Mouse (Mus musculus): Measurements from ENCODE around the gene S1pr2. TPM values are rescaled to one million over a fixed set of nuclear protein-coding genes. Genes with fewer than 3 reads are reported as not detected.

S1pr2 gene
- polyA plus RNA-seq, 1 experiment: 34.0 TPM

GRCm38 (mm10) chr9:20951966-20952519 is 24.5 kb downstream of the S1pr2 start:
- TF ChIP-seq POLR2A (IDR thresholded peaks at IDR 0.05; ENCODE audit: low read depth, low read length) (0 out of 2 replicates have a peak, but pooled peaks have one; percentile 1), CTCF (IDR thresholded peaks at IDR 0.05; ENCODE audit: borderline replicate concordance, insufficient read depth, low read length) (no peak)
- Histone ChIP-seq H3K4me1 (ENCODE audit: control insufficient read depth, insufficient read depth, low read length) (peaks cover 4% of the 10 kb centered on the region; the same call in 1 of the 2 replicates), H3K4me3 (ENCODE audit: insufficient read depth, low read length) (peak overlapping the region; percentile 68), H3K27ac (ENCODE audit: insufficient read depth, low read length) (peak overlapping the region; percentile 78)

- H3K27ac ChIP-seq (ENCODE audit: insufficient read depth, low read length): peak overlapping the region; percentile 78
- H3K4me1 ChIP-seq (ENCODE audit: control insufficient read depth, insufficient read depth, low read length): peaks cover 4% of the 10 kb centered on the region; the same call in 1 of the 2 replicates
- TF ChIP-seq CTCF (IDR thresholded peaks at IDR 0.05; ENCODE audit: borderline replicate concordance, insufficient read depth, low read length): no peak
- TF ChIP-seq POLR2A (IDR thresholded peaks at IDR 0.05; ENCODE audit: low read depth, low read length): peak; percentile 60
- H3K4me3 ChIP-seq (ENCODE audit: insufficient read depth, low read length): peak overlapping the region; percentile 68
These were observed 25.1 kb downstream of the S1pr2 start for GRCm38 (mm10) chr9:20951441-20951840.

- Histone ChIP-seq H3K27ac (ENCODE audit: insufficient read depth, low read length) (no peak overlapping the region), H3K4me1 (ENCODE audit: control insufficient read depth, insufficient read depth, low read length) (peaks cover 8% of the 10 kb centered on the region), H3K4me3 (ENCODE audit: insufficient read depth, low read length) (0 out of 2 replicates have a peak overlapping the region, but pooled peaks have one; percentile 20)
- TF ChIP-seq POLR2A (IDR thresholded peaks at IDR 0.05; ENCODE audit: low read depth, low read length) (no peak), CTCF (IDR thresholded peaks at IDR 0.05; ENCODE audit: borderline replicate concordance, insufficient read depth, low read length) (no peak)
These were observed 26.2 kb downstream of the S1pr2 start for GRCm38 (mm10) chr9:20950419-20950818.

DNA sequence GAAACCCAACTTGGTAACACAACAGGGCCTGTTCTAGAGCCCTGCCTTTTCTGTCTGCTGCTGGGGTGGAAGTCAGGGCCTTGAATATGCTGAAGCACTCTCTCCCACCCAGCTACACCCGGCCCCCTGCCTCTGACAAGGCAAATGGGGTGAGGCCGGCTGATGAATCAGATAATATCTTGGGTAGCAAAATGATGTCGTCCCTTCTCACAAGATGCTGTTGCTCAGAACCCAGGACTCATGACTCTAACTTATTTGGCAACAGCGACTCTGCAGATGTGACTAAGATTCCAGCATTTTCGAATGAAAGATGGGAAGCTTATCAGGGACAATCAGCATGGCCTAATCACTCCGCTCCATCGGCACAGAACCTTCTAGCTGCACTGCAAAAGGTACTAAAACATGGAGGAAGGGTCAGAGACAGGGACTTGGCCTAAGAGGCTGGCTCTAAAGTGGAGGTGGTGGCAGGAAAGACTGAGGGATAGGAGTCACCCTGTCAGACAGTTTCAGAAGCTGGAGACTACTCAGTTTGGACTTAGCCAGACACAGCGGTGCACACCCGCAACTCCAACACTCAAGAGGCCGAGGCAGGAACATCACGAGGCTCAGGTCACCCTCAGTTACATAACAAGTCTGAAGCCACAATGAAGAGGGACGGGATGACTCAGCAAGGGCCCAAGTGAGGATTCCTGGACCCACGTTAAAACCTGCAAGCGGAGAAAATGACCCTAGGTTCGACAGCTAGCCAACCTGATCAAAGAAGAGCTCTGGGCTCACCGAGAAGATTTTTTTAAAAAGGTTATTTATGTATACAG is 30.3 kb downstream of the S1pr2 start:
- TF ChIP-seq CTCF (IDR thresholded peaks at IDR 0.05; ENCODE audit: borderline replicate concordance, insufficient read depth, low read length) (no peak), POLR2A (IDR thresholded peaks at IDR 0.05; ENCODE audit: low read depth, low read length) (no peak)
- no peak overlapping the region for H3K4me3 ChIP-seq (ENCODE audit: insufficient read depth, low read length)
- H3K4me1 ChIP-seq (ENCODE audit: control insufficient read depth, insufficient read depth, low read length): peaks cover 22% of the 10 kb centered on the region
- H3K27ac ChIP-seq (ENCODE audit: insufficient read depth, low read length): peak overlapping the region; percentile 30; the same call in 1 of the 2 replicates

GRCm38 (mm10) chr9:20944697-20945370 is 31.7 kb downstream of the S1pr2 start:
- H3K27ac ChIP-seq (ENCODE audit: insufficient read depth, low read length): no peak overlapping the region
- TF ChIP-seq CTCF (IDR thresholded peaks at IDR 0.05; ENCODE audit: borderline replicate concordance, insufficient read depth, low read length): no peak
- no peak for TF ChIP-seq POLR2A (IDR thresholded peaks at IDR 0.05; ENCODE audit: low read depth, low read length)
- no peak overlapping the region for H3K4me3 ChIP-seq (ENCODE audit: insufficient read depth, low read length)
- peaks cover 18% of the 10 kb centered on the region for H3K4me1 ChIP-seq (ENCODE audit: control insufficient read depth, insufficient read depth, low read length)

DNA sequence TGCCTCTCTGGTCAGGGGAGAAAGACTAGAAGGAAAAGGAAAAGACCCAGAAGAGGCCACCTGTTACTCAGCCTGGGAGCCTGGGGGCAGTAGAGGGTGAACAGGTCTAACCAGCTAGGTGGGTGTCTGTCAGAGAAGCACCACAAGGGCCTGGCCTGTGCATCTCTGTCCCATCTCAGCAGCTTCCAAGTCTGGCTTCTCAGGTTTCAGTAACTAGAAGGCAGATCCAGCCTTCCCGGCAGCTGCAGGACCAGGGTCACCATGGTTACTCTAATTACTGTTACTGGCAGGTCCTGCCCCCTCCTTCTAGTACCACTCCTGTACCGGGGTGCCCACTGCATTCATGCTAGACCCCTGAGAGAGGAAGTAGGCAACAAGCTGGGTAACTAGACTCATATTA is 32.7 kb downstream of the S1pr2 start:
- Histone ChIP-seq H3K4me1 (ENCODE audit: control insufficient read depth, insufficient read depth, low read length) (peaks cover 18% of the 10 kb centered on the region), H3K27ac (ENCODE audit: insufficient read depth, low read length) (peak overlapping the region; percentile 10; the same call in 1 of the 2 replicates), H3K4me3 (ENCODE audit: insufficient read depth, low read length) (no peak overlapping the region)
- TF ChIP-seq CTCF (IDR thresholded peaks at IDR 0.05; ENCODE audit: borderline replicate concordance, insufficient read depth, low read length) (no peak), POLR2A (IDR thresholded peaks at IDR 0.05; ENCODE audit: low read depth, low read length) (no peak)

DNA sequence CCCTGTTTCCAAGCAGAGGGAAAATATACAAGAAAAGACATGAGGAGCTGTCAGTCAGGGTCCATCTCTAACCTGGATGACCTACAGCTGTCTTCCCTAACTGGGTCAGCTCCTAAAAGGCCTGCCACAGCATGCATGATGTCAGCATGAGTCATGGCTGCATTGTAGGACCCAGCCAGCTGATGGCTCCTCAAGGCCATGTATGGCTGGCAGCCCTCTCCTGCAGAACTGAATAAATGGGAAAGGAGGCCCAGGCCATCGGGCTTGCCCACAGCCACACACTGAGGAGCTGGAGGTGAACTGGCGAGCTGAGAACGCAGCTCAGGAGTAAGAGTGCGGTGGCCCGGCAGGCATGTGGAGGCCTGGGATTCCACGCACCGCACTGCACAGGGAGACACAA is 33.2 kb downstream of the S1pr2 start:
- H3K27ac ChIP-seq (ENCODE audit: insufficient read depth, low read length): peak overlapping the region; percentile 10; the same call in 1 of the 2 replicates
- peaks cover 18% of the 10 kb centered on the region for H3K4me1 ChIP-seq (ENCODE audit: control insufficient read depth, insufficient read depth, low read length)
- TF ChIP-seq CTCF (IDR thresholded peaks at IDR 0.05; ENCODE audit: borderline replicate concordance, insufficient read depth, low read length): peak; percentile 14; the same call in 1 of the 2 replicates
- TF ChIP-seq POLR2A (IDR thresholded peaks at IDR 0.05; ENCODE audit: low read depth, low read length): no peak
- no peak overlapping the region for H3K4me3 ChIP-seq (ENCODE audit: insufficient read depth, low read length)

DNA sequence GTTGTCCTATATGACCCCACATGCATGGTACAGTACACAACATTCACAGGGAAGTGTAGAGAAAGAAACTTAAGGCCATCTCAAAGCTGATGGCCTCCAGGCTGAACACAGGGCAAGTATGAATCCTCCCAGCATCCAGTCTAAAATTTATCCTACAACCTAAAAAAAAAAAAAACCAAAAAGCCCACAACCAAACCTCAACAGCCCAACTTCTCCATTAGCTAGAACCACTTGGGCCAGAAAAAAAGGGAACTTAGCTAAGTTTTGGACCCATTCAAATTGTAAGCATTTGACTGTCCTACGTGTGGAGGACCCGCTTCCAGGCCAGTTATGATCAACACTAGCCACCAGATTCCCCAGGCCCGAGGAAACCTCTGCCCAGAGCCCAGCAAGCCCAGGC is 53.3 kb downstream of the S1pr2 start:
- no peaks in the 10 kb centered on the region for H3K4me1 ChIP-seq (ENCODE audit: control insufficient read depth, insufficient read depth, low read length)
- TF ChIP-seq CTCF (IDR thresholded peaks at IDR 0.05; ENCODE audit: borderline replicate concordance, insufficient read depth, low read length) (no peak), POLR2A (IDR thresholded peaks at IDR 0.05; ENCODE audit: low read depth, low read length) (no peak)
- no peak overlapping the region for H3K27ac ChIP-seq (ENCODE audit: insufficient read depth, low read length)
- H3K4me3 ChIP-seq (ENCODE audit: insufficient read depth, low read length): no peak overlapping the region

- Histone ChIP-seq H3K27ac (ENCODE audit: insufficient read depth, low read length) (no peak overlapping the region), H3K4me1 (ENCODE audit: control insufficient read depth, insufficient read depth, low read length) (no peaks in the 10 kb centered on the region), H3K4me3 (ENCODE audit: insufficient read depth, low read length) (no peak overlapping the region)
- no peak for TF ChIP-seq POLR2A (IDR thresholded peaks at IDR 0.05; ENCODE audit: low read depth, low read length)
- 0 out of 2 replicates have a peak, but pooled peaks have one; percentile 8 for TF ChIP-seq CTCF (IDR thresholded peaks at IDR 0.05; ENCODE audit: borderline replicate concordance, insufficient read depth, low read length)
These were observed 60.4 kb downstream of the S1pr2 start for GRCm38 (mm10) chr9:20916160-20916559.

Other genes with a start within 250 kb of the S1pr2 start
- 3.6 and 6.5 TPM in 2 replicates for gene Olfm2, start 230.4 kb downstream of the S1pr2 start, polyA plus RNA-seq (2011; ENCODE audit: insufficient read length, low read depth, missing spikeins)
- gene Col5a3, start 161.7 kb downstream of the S1pr2 start, polyA plus RNA-seq (2011; ENCODE audit: insufficient read length, low read depth, missing spikeins): 68.7 and 71.7 TPM in 2 replicates
- gene Rdh8, start 158.3 kb downstream of the S1pr2 start, polyA plus RNA-seq (2011; ENCODE audit: insufficient read length, low read depth, missing spikeins): not detected in 2 replicates
- gene A230050P20Rik, start 108.1 kb downstream of the S1pr2 start, polyA plus RNA-seq (2011; ENCODE audit: insufficient read length, low read depth, missing spikeins): 14.7 and 25.3 TPM in 2 replicates
- 2.9 and 4.9 TPM in 2 replicates for gene Angptl6, start 97.1 kb downstream of the S1pr2 start, polyA plus RNA-seq (2011; ENCODE audit: insufficient read length, low read depth, missing spikeins)
- gene Ppan, start 88.6 kb downstream of the S1pr2 start, polyA plus RNA-seq (2011; ENCODE audit: insufficient read length, low read depth, missing spikeins): 31.1 and 34.5 TPM in 2 replicates
- 106 and 107 TPM in 2 replicates for gene Eif3g, start 78.2 kb downstream of the S1pr2 start, polyA plus RNA-seq (2011; ENCODE audit: insufficient read length, low read depth, missing spikeins)
- gene Dnmt1, start 16.9 kb downstream of the S1pr2 start, polyA plus RNA-seq (2011; ENCODE audit: insufficient read length, low read depth, missing spikeins): 47.2 and 59.0 TPM in 2 replicates
- gene Mrpl4, start 26.0 kb upstream of the S1pr2 start, polyA plus RNA-seq (2011; ENCODE audit: insufficient read length, low read depth, missing spikeins): 43.7 and 43.9 TPM in 2 replicates
- 15.4 and 18.9 TPM in 2 replicates for gene Icam1, start 39.2 kb upstream of the S1pr2 start, polyA plus RNA-seq (2011; ENCODE audit: insufficient read length, low read depth, missing spikeins)
- not detected in 2 replicates for gene Icam4, start 52.6 kb upstream of the S1pr2 start, polyA plus RNA-seq (2011; ENCODE audit: insufficient read length, low read depth, missing spikeins)
- 0.82 and 1.0 TPM in 2 replicates for gene Icam5, start 55.3 kb upstream of the S1pr2 start, polyA plus RNA-seq (2011; ENCODE audit: insufficient read length, low read depth, missing spikeins)
- gene Zglp1, start 90.3 kb upstream of the S1pr2 start, polyA plus RNA-seq (2011; ENCODE audit: insufficient read length, low read depth, missing spikeins): not detected in 2 replicates
- 0.35 and 0.44 TPM in 2 replicates for gene Gm49373, start 96.3 kb upstream of the S1pr2 start, polyA plus RNA-seq (2011; ENCODE audit: insufficient read length, low read depth, missing spikeins)
- gene Fdx1l, start 96.8 kb upstream of the S1pr2 start, polyA plus RNA-seq (2011; ENCODE audit: insufficient read length, low read depth, missing spikeins): 20.9 and 29.0 TPM in 2 replicates
- gene Gm38431, start 115.2 kb upstream of the S1pr2 start, polyA plus RNA-seq (2011; ENCODE audit: insufficient read length, low read depth, missing spikeins): 2.4 and 5.2 TPM in 2 replicates
- gene Raver1, start 115.2 kb upstream of the S1pr2 start, polyA plus RNA-seq (2011; ENCODE audit: insufficient read length, low read depth, missing spikeins): 34.2 and 40.8 TPM in 2 replicates
- 11.1 and 15.1 TPM in 2 replicates for gene Tyk2, start 154.5 kb upstream of the S1pr2 start, polyA plus RNA-seq (2011; ENCODE audit: insufficient read length, low read depth, missing spikeins)
- gene Cdc37, start 173.2 kb upstream of the S1pr2 start, polyA plus RNA-seq (2011; ENCODE audit: insufficient read length, low read depth, missing spikeins): 142 and 166 TPM in 2 replicates
- gene Pde4a, start 188.9 kb upstream of the S1pr2 start, polyA plus RNA-seq (2011; ENCODE audit: insufficient read length, low read depth, missing spikeins): 14.7 and 20.6 TPM in 2 replicates